Mouse (Mus musculus): Measurements from ENCODE around the gene Piezo1.

GRCm38 (mm10) chr8:122576648-122577022, 25.5 kb upstream of the Piezo1 start, which contains the start of gene Aprt:
- TF ChIP-seq POLR2A (IDR thresholded peaks at IDR 0.05; ENCODE audit: extremely low read depth, insufficient read depth, low read length) (peak; percentile 85; the same call in 1 of the 2 replicates), CTCF (IDR thresholded peaks at IDR 0.05; ENCODE audit: extremely low read depth, insufficient read depth, low read length) (no peak)
